Mouse (Mus musculus) c-Kit-positive CD71-positive TER-119-positive erythroid progenitor cells, embryonic 14.5 days (primary cell): Measurements from ENCODE around the gene Nop53.
A peak's percentile ranks its signal among the peaks of the same experiment; 100 is the strongest.

Experiments used
- DNase-seq: peaks from one replicate; pipeline ENCODE4 v3.0.0-alpha.2; 2013; ENCODE audit warnings: low spot score

Nop53 gene

GRCm38 (mm10) chr7:15945721-15946536 lies at the start of gene Nop53:
TSS of gene Nop53 (minus strand) at chr7:15946074.
- peak; percentile 97 for DNase-seq

- DNase-seq = no peak
Measured at GRCm38 (mm10) chr7:15993789-15994188, 47.9 kb upstream of the Nop53 start.

DNA sequence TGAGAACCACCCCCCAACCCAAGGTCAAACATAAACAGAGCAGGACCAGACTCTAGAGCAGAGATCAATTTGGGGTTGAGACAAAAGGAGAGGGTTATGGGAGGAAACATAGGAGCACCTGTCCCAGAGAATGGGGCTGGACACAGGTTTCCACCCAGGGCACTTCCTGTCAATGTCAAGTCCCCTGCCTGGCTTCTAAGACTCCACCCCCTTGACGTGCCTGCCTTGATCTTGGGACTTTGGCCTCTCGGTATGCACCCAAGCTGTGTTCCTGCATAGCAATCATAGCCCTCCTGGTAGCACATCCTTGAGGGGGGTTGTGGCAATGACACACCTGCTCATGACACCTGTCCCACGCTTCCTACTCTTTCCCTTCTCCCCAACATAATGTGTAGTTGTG lies 47.3 kb upstream of the Nop53 start:
- DNase-seq = no peak

GRCm38 (mm10) chr7:15991764-15992163 lies 45.9 kb upstream of the Nop53 start:
- DNase-seq = no peak

DNA sequence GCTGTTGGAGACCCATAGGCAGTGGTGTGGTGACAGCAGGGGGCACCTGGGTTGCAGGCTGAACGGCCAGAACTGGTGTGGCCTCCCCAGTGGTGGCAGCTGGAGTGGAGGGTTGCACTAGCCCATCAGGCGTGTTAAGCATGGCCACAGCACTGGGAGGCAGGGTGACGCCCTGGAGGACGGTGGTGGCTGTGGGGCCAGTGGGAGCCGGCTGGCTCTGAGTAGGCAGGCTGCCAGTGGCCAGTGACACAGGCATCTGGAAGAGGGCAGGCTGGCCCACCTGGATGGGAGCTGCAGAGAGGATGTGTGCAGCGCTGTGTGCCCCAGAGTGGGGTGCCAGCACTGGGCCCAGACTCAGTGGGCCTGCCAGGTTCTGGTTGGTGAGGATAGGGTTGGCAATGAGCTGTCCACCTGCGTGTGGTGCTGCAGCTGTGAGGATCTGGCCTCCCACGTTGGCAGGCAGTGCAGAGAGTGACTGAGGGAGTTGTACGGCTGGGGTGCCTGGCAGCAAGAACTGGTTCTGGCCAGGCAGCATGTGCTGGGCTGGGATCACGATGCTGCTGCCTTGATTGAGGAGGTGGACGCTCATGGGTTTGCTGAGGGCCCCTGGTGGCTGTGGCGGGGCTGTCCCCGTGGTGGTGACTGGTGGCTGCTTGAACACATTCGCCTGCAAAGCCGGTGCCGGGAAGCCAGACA lies 41.9 kb upstream of the Nop53 start:
- DNase-seq = no peak

DNA sequence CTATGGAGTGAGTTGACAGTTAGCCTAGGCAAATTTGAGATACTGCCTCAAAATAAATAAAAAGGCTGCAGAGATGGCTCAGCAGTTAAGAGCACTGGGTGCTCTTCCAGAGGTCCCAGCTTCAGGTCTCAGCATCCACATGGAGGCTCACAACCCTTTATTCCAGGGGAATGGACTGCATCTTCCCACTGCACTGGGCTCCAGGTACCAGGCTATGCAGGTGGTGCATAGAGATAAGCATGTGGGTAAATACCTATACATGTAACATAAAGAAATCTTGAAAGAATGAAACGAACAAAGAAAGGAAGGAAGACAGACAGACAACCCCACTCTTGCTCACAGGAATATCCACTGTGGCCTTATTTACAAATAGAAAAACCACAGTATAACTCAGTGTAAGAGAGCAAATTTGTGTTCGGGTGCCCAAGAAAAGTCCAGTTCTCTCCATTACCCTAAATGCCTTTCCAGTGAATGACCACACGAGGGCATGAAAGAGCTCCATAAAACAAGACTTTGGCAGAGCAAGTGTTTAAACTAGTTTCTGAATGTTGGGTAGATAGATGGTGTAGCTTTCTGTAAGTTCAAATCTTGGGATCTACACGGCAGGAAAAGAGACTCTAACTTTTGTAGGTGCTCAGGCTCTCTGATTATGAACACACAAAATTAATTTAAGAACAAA lies 37.0 kb upstream of the Nop53 start:
- DNase-seq = peak; percentile 56

GRCm38 (mm10) chr7:15981538-15981937 lies 35.7 kb upstream of the Nop53 start:
- DNase-seq = no peak

- no peak for DNase-seq
Measured at GRCm38 (mm10) chr7:15980246-15980645, 34.4 kb upstream of the Nop53 start.

GRCm38 (mm10) chr7:15975904-15976303 lies 30.0 kb upstream of the Nop53 start:
- DNase-seq = no peak

GRCm38 (mm10) chr7:15975451-15975850 lies 29.6 kb upstream of the Nop53 start:
- DNase-seq = no peak

DNA sequence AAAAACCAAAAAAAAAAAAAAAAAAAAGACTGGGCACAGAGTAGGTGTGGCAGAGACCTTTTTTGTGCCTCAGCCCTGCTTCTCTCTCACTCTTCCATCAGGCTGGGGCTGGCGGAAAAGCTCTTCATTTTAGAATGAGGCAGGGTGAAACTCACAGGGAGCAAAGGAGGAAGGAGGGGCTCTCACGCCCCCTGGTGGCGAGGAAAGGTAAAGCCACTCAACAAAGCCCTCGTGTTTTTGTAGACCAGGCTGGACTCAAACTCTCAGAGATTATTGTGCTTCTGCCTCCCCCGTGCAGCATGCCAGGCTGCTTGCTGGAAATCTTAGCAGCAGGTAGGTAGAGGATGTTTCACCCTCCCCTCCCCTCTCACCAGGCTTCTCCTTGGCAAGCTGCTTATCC lies 28.8 kb upstream of the Nop53 start:
- DNase-seq = peak; percentile 67

DNA sequence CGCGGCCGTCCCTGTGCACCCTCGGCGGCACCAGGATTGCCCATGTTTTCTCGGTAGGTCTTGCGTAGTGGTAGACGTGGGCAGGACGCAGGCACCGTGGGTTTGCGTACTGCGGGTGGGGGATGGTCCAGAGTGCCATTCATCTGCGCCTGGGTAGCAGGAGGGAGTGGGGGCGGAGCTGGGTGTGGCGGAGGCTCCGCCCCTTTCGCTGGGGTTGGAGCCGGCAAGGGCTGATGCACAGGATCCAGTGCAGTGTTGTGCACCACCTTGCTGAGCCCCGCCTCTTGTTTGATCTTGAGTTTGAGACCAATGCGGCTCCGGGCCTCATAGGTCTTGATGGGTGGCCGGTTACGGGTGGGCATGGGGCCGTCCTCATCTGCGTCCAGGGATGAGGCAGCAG lies 26.4 kb upstream of the Nop53 start:
- DNase-seq = no peak

GRCm38 (mm10) chr7:15969674-15970073 lies 23.8 kb upstream of the Nop53 start:
- DNase-seq = no peak

DNA sequence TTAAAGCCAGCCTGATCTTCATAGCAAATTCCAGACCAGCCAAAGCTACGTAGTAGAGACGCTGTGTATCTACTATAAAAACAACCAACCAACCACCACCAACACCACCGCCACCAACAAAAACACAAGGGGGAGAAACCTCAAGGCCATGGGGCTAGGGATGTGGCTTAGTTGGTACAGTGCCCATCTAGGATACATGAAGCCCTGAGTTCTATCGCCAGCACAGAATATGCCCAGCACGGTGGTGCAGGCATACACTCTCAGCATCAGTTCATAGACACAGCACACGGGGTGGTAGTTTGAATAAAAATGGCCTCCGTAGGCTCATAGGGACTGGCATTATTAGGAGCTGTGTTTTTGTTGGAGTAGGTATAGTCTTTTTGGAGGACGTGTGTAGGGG lies 22.4 kb upstream of the Nop53 start:
- no peak for DNase-seq

DNA sequence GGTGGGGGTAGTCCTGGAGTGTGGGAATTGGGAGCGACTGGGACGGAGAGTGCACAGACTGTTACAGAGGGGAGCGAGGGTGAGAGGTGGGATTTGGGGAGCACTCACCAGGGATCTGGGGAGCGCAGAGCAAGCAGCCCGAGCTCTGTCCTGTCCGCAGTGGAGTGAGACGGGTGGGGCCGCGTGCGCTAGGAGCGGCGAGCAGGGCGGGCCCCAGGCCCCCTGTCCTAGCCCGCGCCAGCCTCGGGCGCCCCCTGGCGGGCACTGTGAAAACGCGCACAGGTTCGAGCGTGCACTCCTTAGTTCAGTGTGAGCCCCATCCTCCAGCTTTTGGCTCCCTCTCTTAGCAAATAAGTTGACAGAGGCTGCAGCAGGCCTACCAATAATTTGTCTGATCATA lies 21.4 kb upstream of the Nop53 start, which contains the start of gene Ehd2:
Ehd2 (minus strand) TSS at position 256 of the 400 bp plus-strand sequence.
- peak; percentile 70 for DNase-seq

DNA sequence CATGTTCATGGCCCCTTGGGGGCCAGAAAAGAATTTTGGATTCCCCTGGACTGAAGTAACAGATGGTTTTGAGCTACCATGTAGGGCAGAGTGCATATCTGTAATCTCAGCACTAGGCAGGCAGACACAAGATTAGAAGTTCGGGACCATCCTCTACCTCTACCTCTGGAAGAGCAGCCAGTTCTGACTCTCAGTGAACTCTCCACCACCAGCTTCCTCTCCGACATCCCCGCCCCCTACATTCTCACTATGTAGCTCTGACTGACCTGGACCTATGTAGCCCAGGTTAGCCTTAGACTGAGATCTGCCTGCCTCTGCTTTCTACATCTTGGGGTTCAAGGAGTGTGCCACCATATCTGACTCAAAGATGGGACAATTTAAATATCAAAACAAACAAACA lies 20.6 kb upstream of the Nop53 start:
- no peak for DNase-seq

GRCm38 (mm10) chr7:15963798-15964652 lies 18.2 kb upstream of the Nop53 start:
- DNase-seq = no peak

GRCm38 (mm10) chr7:15962311-15963288 lies 16.7 kb upstream of the Nop53 start:
- DNase-seq = no peak

DNA sequence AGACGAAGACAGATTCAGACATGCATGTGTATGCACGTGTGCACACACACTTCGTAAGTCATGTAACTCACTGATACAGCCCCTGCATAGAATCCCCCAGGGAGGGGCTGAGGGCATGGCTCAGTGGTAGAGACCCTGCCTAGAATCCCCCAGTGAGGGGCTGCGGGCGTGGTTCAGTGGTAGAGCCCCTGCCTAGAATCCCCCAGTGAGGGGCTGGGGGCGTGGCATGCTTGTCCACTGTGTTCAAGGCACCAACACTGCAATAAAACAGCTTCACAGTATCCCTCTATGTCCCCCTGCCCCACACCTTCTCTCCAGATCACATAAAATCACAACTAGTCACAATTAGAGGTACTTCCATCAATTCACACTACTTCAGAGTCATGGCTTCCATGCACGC lies 15.9 kb upstream of the Nop53 start:
- DNase-seq = no peak

GRCm38 (mm10) chr7:15961239-15961638 lies 15.4 kb upstream of the Nop53 start:
- DNase-seq = no peak

GRCm38 (mm10) chr7:15960691-15961090 lies 14.8 kb upstream of the Nop53 start:
- DNase-seq = no peak
